Mouse (Mus musculus): ENCODE measurements at regions not wholly inside any gene's neighbourhood (a gene's known extent, or its start where the extent isn't known, plus 50 kb on each side); places are given as distances from the start of the nearest gene placed in this dataset.

DNA sequence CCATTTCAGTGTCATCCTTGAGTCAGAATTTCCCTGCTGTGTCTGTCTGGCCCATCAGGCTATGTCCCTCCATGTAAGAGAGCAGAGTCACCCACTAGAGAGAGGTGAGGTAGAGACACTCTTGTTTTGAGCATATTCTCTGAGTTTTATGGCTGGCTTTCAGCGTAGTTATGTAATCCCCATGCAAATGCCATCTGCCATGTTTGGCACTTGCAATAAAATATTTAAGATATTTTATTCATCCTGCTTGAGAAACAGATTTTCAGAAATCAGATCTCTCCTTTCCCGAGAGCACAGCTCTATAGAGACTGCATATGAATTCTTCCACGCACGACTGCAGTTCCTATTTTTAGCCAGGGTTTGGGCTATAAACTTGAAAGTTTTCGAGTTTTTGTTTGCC is 331.1 kb downstream of the Slc4a3 start:
- no peak for TF ChIP-seq EP300 (IDR thresholded peaks at IDR 0.05; ENCODE audit: insufficient read depth, low read depth, low read length)
- TF ChIP-seq CTCF (IDR thresholded peaks at IDR 0.05; ENCODE audit: low read depth, low read length): no peak
